Mouse (Mus musculus) embryonic facial prominence, embryonic 10.5 days (tissue): ENCODE measurements around the gene Fcrl1. TPM values are rescaled to one million over a fixed set of nuclear protein-coding genes. Genes with fewer than 3 reads are reported as not detected.

Source experiments
- DNase-seq: peaks from one replicate; pipeline ENCODE4 v3.0.0-alpha.2; 2017; ENCODE audit warnings: low spot score
- H3K27ac ChIP-seq: fragments of 300-500 bp; sonication (generic); replicated peaks from 2 replicates; pipeline ENCODE4 v1.5.1; 2016; ENCODE audit warnings: mild to moderate bottlenecking
- H3K27me3 ChIP-seq: fragments of 300-500 bp; sonication (generic); replicated peaks from 2 replicates; pipeline ENCODE4 v1.6.1; 2016; ENCODE audit warnings: low read depth, mild to moderate bottlenecking; ENCODE audit not compliant: poor library complexity, severe bottlenecking
- H3K36me3 ChIP-seq: fragments of 300-500 bp; sonication (generic); replicated peaks from 2 replicates; pipeline ENCODE4 v1.6.1; 2016; ENCODE audit warnings: mild to moderate bottlenecking, moderate library complexity
- H3K4me1 ChIP-seq: fragments of 300-500 bp; sonication (generic); 2 replicates; pipeline ENCODE4 v1.6.1; 2016
- H3K4me3 ChIP-seq: fragments of 300-500 bp; sonication (generic); 2 replicates; pipeline ENCODE4 v1.5.1; 2016; ENCODE audit warnings: mild to moderate bottlenecking, moderate library complexity
- H3K9me3 ChIP-seq: fragments of 300-500 bp; sonication (generic); 2 replicates; pipeline ENCODE4 v1.6.1; 2016; ENCODE audit warnings: mild to moderate bottlenecking
- WGBS: fragments of 180-500 bp; shearing (Covaris S2); methylation state at CpG from one replicate; pipeline ENCODE4 v1.1.7; 2016; 5-methylcytosine and 5-hydroxymethylcytosine counted together
- polyA plus RNA-seq: library from polyadenylated mRNA; unstranded; fragments of >200 nt; fragmentation: Nextera tagmentation; extraction: Ambion mirVana; gene quantifications from 2 replicates; pipeline ENCODE4 v1.2.1, GENCODE M21; 2016

Fcrl1 gene
- polyA plus RNA-seq, 1 experiment from 2014 or later, result not detected

GRCm38 (mm10) chr3:87422386-87422910, 46.3 kb downstream of the Fcrl1 start:
- DNase-seq, result no peak
- Histone ChIP-seq H3K27ac (no peak overlapping the region), H3K4me3 (no peak overlapping the region), H3K36me3 (no peaks in the 10 kb centered on the region), H3K9me3 (no peaks in the 10 kb centered on the region), H3K4me1 (no peaks in the 10 kb centered on the region), H3K27me3 (no peaks in the 10 kb centered on the region)
- 79% methylated on average over 4 of the region's 4 CpGs for WGBS

DNA sequence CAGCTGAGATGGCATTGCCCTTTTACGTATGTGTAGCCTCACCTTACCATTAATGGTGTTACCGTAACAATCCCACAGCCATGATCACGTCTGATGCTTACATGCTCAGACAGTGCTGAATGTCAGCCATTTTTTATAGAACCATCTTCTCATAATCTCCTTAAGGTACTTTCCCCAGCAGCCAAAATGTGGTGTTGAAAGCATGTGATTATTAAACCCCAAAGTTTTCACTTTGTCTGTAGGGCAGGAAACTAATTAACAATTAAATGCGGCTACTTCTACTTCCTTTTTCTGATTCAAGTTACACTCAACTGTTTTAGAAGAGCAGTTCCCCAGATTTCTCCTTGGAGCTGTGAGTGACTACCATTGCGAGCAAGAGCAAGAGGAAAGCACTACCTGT, 59.3 kb downstream of the Fcrl1 start, which contains the start of gene Fcrl5:
Gene Fcrl5, plus strand, starts transcription at position 295 of the 400 bp plus-strand sequence.
- no peaks in the 10 kb centered on the region for H3K9me3 ChIP-seq
- no peaks in the 10 kb centered on the region for H3K27me3 ChIP-seq
- no peak within 1 kb of the TSS for H3K4me3 ChIP-seq
- no peaks in the 10 kb centered on the region for H3K4me1 ChIP-seq
- WGBS, result 90% methylated on average over 5 of the region's 5 CpGs
- H3K27ac ChIP-seq, result no peak within 1 kb of the TSS
- DNase-seq, result no peak
- H3K36me3 ChIP-seq, result no peaks in the 10 kb centered on the region

DNA sequence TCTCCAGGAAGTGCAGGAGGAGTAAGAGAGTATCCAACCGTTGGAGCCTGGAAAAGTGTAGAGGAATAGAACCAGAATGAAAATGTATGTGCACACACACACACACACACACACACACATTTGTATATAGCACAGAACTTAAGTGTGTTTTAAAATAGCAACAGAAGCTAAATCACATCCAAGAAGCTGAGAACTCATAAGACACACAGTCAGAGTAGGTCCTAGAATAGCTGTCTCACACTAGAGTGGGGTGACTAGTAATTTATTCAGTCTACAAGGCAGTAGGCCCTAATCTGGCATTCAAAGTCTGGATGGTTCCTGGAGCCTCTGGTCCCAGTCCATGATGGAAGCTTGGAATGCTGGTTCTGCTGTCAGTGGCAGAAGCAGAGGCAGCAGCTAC, 64.4 kb downstream of the Fcrl1 start:
- Histone ChIP-seq H3K36me3 (no peaks in the 10 kb centered on the region), H3K4me3 (no peak overlapping the region), H3K27ac (no peak overlapping the region), H3K27me3 (no peaks in the 10 kb centered on the region), H3K9me3 (no peaks in the 10 kb centered on the region), H3K4me1 (no peaks in the 10 kb centered on the region)
- WGBS, result 91% methylated on average over 1 of the region's 1 CpGs
- no peak for DNase-seq

DNA sequence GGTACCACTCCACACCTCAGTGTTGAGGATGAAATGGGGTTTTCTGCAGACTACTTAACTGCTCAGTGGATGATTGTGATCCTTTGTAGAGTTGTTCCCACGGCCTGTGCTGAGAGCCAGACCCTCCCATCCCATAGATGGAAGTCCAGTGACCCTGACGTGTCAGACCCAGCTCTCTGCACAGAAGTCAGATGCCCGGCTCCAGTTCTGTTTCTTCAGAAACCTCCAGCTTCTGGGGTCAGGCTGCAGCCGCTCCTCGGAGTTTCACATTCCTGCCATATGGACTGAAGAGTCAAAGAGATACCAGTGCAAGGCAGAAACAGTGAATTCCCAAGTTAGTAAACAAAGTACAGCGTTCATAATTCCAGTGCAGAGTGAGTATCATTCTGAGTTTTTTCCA, 67.8 kb downstream of the Fcrl1 start:
- H3K4me1 ChIP-seq, result no peaks in the 10 kb centered on the region
- 75% methylated on average over 6 of the region's 6 CpGs for WGBS
- H3K4me3 ChIP-seq, result no peak overlapping the region
- H3K27ac ChIP-seq, result no peak overlapping the region
- no peaks in the 10 kb centered on the region for H3K9me3 ChIP-seq
- H3K27me3 ChIP-seq, result no peaks in the 10 kb centered on the region
- no peaks in the 10 kb centered on the region for H3K36me3 ChIP-seq
- DNase-seq, result no peak

Other genes with a start within 250 kb of the Fcrl1 start
- gene Kirrel, start 201.6 kb upstream of the Fcrl1 start, polyA plus RNA-seq, result 17.4 and 18.4 TPM in 2 replicates
- gene Fcrls, start 112.6 kb upstream of the Fcrl1 start, polyA plus RNA-seq, result 2.4 and 4.4 TPM in 2 replicates
- not detected in 2 replicates for gene Cd5l, start 18.5 kb upstream of the Fcrl1 start, polyA plus RNA-seq
- gene Fcrl5, start 59.4 kb downstream of the Fcrl1 start, polyA plus RNA-seq, result not detected in 2 replicates
- 11.9 and 14.0 TPM in 2 replicates for gene Etv3, start 149.0 kb downstream of the Fcrl1 start, polyA plus RNA-seq
- 16.0 and 16.9 TPM in 2 replicates for gene Arhgef11, start 241.2 kb downstream of the Fcrl1 start, polyA plus RNA-seq